Mouse (Mus musculus): ENCODE measurements around the gene Jakmip3.

Gene Jakmip3

DNA sequence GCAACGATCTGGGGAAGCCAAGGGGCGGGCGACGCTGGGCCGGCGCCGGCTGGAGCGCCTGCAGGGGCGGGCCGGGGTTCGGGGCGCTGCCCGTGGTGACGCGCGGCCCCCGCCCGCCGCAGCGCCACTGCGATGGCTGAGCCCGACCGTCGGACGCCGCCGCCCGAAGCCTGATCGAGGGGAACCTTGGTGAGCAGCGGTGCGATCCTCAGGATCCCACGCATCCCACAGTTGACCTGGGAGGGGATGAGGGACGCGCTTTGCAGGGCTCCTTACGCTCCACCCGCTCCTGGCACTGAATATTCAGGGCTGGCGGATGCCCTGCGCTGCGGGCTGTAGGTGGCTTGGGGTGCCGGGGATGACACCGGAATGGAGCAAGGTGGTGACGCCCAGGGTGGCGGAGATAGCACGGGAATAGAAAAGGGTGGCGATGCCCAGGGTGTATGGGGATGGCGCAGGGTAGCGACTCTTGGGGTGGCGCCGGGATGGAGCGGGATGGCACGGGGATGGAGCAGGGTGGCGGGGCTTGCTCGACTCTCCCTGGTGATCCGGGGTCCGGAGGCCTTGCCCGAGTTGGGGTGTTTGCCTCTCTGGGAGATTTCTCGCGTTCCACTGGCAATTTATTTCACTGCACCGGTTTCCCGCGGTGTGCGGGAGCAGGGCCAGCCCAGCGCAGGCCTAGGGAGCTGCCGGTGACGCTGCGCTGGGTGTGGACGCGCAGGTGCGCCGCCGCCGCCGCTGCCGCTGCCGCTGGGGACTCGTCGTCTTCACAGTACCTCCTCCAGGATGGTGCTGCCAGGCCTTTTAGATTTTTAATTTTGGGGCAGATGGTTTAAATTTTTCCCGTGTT, at the start of gene Jakmip3:
TSS of gene Jakmip3 (plus strand) at position 119 of the 850 bp plus-strand sequence.
- peak; percentile 80 for DNase-seq

DNA sequence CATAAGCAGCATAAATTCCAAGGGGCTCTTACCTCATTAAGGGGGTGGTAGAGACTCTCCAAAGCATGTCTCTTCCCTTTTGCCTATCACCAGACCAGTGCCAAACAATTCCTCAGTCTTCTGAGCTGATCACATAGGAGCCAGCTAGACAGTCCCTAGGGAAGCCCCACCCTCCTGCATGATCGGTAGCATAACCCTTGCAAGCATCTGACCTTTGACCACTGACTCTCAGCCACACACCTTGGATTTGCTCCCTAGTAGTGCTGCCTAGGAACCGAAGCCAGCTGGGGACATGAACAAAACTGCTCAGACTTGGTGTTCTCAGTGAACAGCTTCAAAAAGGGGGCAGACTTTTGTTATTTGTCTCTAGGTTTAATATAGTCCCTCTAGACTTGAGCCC, 42.4 kb upstream of the Jakmip3 start:
- DNase-seq = no peak

GRCm38 (mm10) chr7:138898743-138899142, 41.8 kb upstream of the Jakmip3 start:
- DNase-seq = no peak

GRCm38 (mm10) chr7:138903886-138904435, 36.6 kb upstream of the Jakmip3 start:
- no peak for DNase-seq

- no peak for DNase-seq
Observed at GRCm38 (mm10) chr7:138906441-138906840, 34.1 kb upstream of the Jakmip3 start.

DNA sequence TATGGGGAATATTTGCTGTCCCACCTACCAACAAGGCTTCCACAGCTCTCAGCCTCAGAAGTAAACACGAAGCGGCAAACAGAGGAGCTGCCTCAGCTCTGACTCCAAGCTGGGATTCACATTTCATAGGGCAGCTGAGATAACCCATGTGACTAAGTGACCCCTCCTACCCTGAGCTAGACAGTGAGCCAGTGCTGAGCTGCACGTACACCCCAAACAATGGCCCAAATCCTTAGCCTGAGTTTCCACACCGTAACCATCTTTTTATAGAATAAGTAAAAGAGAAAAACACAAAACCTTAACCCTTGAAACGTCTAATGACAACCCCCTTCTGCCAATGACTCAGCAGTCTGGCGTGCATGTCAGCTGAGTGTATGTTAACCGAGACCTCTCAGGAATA, 33.5 kb upstream of the Jakmip3 start:
- peak; percentile 53 for DNase-seq

DNA sequence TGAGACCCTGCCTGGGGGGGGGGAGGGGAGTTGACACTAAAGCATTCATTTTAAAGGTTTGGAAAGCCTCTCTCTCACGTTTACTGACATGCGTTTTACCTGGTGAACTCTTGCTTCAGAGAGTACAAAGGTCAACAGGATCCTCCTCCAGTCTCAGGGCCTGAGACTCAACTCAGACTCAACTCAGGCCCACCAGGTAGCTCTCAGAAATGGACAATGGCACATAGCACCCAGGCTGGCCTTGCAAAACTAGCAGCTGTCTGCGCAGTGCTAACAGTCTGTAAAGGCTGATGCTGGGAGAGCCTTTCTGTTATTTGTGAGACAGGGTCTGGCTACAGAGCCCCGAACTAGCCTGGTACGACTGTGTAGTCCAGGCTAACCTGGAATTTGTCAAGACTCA, 32.6 kb upstream of the Jakmip3 start:
- no peak for DNase-seq

- DNase-seq = no peak
Observed at GRCm38 (mm10) chr7:138908768-138909276, 31.7 kb upstream of the Jakmip3 start.

- peak; percentile 94 for DNase-seq
Observed at GRCm38 (mm10) chr7:138909277-138910192, 31.0 kb upstream of the Jakmip3 start, which contains the start of gene Bnip3. TSS of gene Bnip3 (minus strand) at chr7:138909519.

DNA sequence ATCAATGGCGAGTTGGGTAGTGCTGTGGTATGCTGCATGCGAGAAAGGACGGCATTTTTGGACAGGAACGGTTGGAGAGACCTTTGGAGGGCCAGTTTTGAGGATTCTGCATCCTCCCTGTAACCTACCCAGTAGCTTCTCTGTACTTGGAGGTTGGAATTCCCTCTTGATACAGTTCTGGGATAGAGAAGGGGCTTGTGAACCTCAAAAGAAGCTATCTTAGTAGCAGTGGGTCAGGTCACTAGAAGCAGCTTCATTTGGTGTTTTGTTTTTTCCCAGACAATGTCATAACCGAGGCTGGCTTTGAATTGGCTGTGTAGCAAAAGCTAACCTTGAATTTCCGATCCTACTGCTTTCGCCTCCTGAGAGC, 30.4 kb upstream of the Jakmip3 start:
- no peak for DNase-seq

DNA sequence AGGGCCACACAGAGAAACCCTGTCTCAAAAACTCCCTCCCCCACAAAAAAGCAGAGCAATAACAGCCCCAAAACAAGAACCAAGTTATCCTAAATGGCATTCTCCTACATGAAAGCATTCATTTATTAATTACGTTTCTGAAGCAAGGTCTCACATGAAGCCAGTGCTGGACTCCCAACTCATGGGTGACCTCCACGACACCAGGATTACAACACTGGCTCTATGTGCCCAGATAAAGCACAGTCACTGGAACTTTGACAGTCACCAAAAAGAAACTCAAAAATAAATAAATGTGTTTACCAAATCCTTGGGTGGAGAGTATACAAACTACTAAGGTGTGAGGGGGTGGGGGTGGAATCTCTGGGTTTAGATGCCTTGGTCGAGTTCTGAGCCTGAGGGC, 26.9 kb upstream of the Jakmip3 start:
- DNase-seq = no peak

DNA sequence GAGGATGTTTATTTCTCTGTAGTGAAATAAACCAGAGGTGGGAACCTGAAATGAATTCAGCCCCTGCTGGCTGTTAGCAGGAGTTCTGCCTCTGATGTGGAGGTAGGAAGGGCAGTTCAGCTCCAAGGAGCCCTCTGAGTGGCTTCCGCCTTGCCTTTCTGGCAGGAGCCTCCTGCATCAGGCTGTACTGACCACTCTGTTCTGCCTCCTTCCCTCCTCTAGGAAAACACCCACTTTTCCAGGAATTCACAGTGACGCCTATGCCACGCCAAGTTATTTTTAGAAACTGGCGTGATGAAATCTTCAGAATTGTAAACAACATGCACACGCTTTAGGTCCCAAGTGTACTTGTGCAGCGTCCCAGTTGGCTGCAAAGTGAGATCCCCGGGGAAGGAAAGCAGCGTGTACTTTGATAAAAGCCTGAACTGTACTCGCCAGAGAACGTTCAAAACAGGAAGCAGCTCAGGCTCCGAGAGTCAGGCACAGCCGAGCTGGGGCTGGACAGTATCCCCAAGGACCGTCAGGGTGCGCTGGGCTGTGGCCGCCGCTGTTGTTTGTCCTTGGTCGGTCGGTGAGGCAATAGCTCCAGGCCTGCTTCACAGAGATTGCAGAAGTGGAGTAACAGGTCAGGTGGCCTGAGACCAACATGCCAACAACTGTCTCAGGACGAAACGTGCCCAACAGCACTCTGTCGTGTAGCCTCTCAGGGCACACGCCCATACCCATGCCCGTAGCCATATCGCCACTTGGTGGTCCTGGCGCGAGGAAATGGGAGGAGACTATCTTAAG, 21.2 kb upstream of the Jakmip3 start:
- no peak for DNase-seq

- no peak for DNase-seq
Observed at GRCm38 (mm10) chr7:138921611-138922010, 18.9 kb upstream of the Jakmip3 start.

DNA sequence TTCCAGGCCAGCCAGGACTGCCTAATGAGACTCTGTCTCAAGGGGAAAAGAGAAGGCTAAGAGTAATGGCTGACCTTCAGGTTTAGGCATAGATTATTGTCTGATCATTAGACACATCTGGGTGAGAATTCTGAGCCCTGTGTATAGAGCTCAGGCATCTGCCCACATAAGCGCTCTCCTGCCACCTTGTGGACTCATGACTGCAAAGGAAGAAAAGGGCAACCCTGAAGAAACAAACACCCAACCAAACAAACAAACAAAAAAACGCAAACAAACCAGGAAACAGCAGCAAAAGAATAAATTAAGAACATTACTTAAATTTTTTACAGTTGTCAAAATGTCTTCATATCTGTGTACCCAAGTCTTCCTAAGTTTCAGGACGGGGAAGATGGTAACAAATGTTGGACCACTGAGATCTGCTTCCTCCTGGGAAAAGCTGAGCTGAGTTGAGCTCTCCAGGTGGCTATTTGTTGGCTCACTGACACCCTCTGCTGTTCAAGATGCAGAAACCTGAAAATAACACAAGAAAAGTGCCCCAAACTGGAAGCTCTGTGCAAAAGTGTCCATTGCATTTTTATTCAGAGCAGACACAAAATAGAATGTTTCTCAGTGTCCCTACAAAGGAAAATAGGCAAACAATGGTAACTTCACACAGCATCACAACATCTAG, 16.6 kb upstream of the Jakmip3 start:
- DNase-seq = no peak

- no peak for DNase-seq
Observed at GRCm38 (mm10) chr7:138928456-138928855, 12.1 kb upstream of the Jakmip3 start.

- DNase-seq = no peak
Observed at GRCm38 (mm10) chr7:138934523-138934922, 6.0 kb upstream of the Jakmip3 start.

GRCm38 (mm10) chr7:138938991-138939390, 1.5 kb upstream of the Jakmip3 start:
- no peak for DNase-seq

DNA sequence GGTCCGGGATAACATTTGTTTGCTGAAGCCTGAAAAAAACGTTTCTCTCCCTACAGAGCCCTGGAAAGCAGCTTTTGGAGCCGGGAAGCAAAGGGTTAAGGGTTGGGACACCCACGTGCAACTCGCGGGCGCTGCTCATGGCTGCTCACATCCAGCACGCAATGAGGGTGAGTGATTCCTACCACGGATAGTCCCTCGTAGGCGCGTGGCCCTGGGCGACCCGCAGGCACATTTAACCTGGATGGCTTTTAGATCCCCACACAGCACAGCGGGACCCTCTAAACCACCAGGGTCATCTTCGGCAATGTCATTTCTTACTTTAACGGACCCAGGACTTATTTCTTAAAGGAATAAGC, 296 bp upstream of the Jakmip3 start:
- DNase-seq = peak; percentile 77

- no peak for DNase-seq
Observed at GRCm38 (mm10) chr7:138941571-138941970, 1.0 kb downstream of the Jakmip3 start.

DNA sequence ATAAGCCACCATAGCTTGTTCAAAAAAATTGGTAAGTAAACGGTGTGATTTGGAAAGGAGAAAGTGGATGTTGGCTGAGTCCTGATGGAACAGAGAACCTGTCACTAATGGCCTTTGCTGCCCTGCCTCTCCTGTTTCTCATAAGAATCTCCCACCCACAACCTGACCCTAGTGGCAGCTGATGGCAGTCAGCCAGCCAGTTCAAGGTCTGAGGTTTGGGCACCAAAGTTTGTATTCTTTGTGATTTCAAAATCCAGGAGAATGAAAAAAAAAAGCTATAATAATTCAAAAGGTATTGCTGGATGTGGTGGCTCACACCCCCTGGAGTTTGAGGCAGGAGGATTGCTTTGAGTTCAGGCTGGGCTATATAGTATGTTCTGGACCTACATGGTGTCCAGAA, 1.8 kb downstream of the Jakmip3 start:
- DNase-seq = no peak

DNA sequence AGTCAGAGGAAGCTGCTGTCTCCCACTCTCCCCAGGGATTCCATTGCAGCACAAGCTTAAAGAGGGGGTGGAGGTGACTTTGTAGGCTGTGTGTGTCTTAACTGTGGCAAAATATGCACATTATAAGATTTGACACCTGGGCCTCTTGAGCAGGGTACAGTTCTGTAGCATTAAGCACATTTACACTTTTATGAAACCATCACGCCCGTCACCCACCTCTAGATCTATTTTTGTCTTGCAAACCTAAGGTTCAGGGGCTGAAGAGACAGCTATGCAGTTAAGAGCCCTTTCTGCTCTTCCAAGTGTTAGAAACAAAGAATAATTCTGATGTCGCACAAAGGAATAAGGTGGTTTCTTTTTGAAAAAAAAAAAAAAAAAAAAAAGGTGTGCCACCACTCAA, 5.1 kb downstream of the Jakmip3 start:
- DNase-seq = no peak

- DNase-seq = no peak
Observed at GRCm38 (mm10) chr7:138947741-138948140, 7.2 kb downstream of the Jakmip3 start.

All from cerebellum, adult 9-11 months (tissue).